Mouse (Mus musculus) layer of hippocampus, adult 8-10 months (tissue): ENCODE results near the gene Klhl29. TPM values are rescaled to one million over a fixed set of nuclear protein-coding genes. Genes with fewer than 3 reads are reported as not detected.
"Not testable (repeated sequence)": the region's sequence is repeated elsewhere in the genome, so short reads cannot be mapped to it uniquely, and the experiment has no call there.

Experiments
- DNase-seq, 2 experiments: peaks; one replicate each; pipeline ENCODE4 v3.0.0; 2022; ENCODE audit warnings: low spot score in 2 of 2
- total RNA-seq, 4 experiments: library from RNA; stranded (reverse); gene quantifications; 2 replicates each; pipeline ENCODE4 v1.2.4; 2022

Klhl29 gene
- total RNA-seq, 4 experiments from 2014 or later = 28.5 to 41.3 (median 33.1) TPM

DNA sequence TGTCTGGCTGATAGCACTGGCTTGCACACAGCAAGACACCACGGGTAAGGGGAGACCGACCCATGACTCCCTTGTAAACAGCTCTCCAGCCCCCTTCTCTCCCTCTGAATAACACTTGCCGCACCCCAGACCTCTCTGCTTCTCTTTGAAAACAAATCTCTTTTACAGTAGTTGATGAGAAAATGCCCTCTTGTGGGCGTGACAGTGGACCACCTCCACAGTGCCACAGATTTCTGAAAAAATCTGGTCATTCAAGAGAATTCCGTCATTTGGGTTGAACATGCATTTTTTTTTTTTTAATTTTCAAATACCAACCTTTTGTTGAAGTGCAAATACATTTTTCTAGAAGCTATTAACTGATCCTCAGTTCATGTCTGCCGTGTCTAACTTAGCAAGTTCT is 17.0 kb downstream of the Klhl29 start:
- no peak for DNase-seq

DNA sequence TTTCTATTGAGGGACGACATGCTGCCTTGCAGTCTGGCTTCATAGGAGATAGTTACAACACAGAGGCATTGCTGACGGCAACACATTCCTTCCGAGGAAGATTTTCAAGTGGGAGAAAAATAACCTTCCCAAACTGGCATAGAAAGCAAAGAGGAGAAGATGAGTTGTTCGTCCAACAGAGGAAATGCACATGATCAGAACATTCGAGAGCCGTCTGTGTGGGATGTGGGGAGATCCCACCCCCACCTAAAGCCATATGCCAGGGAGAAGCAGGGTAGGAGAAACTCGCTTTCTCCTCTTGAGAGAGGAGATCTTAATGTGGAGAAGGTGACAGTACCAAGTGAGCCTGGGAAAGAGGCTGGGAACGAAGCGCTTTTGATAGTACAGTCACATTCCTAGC is 22.1 kb downstream of the Klhl29 start:
- DNase-seq = no peak

DNA sequence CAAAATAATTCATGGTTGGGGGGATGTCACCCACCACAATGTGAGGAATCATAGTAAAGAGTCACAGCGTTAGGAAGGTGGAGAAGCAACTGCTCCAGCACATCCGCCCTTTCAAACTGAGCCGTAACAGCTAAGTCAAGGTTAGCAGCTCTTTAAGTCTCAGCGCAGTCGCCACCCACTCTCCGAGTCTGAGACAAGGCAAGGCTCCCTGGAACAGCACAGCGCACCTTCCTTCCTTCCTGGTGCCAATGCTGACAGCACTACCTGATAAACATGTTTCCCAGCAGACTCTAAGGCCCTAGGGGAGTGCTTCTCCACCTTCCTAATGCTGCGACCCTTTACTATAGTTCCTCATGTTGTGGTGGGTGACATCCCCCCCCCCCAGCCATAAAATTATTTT is 22.7 kb downstream of the Klhl29 start:
- DNase-seq = no peak

DNA sequence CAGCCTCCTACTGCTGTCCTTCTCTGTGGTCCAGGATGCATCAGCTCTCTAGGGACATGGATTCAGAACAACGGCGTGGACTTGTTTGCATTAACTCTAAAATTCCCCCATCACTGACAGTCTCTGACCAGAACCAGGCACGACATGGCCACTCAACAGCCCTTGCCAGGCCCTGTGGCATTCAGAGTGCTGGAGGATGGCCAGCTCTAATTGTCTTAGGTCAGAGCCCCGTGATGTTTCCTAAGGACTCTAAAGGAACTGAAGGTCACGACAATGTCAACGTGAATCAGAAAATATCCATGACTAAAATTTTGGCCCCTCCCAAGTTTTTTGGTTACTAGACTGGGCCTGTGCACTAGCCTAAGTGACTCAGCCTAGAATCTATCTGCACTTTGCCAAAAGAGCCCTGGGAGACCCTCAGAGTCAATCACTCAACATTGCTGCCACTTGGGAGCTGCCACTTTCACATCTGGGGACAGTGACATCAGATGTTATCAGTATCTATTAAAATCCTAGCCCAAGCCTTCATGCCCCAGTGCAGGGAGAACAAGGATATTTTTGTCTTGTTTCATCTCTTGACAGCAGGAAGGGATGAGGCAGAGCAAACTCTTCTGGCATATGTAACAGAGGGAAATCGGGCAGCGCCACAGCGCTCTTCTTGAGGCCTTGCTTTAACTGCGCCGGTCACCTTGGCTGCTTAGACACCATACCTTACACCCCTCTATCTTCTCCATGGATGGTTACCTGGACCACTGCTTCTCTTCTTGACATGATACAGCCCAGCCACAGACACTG is 24.8 kb downstream of the Klhl29 start:
- no peak for DNase-seq

DNA sequence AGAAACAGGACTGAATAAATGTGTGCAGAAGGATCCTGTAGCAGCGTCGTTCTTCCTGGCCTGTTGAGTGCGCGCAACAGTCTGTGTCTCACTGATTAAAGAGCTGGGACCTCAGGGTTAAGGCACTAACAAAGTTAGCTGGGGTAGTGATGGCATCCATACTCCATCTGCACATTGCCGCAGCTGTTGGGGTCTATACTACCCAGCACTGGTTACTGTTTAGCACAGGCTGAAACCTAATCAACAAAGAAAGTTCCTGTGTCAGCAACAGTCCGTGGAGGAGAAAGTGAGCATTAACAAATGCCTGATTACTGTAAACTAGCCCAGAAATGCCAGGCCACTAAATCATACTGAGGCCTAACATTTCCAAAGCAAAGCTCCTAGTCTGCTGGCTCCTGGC is 30.4 kb downstream of the Klhl29 start:
- no peak for DNase-seq

DNA sequence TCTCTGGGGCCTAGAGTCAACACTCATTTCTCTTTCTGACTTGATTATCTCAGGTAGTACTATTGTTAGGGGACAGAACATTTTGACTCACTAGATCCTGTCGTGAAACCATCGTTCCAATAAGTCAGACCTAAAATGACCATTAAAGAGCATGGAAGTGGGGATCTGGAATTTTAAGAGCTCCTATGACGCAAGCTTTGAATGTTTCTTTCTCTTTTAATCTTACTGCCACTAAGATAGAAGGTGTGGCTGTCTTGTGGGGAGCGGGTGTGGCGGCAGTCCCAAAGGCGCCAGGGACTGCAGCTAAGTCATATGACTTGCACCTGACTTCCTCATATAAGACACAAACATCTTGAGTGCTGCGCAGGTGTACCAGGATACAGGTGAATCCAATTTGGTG is 31.0 kb downstream of the Klhl29 start:
- DNase-seq = not testable (repeated sequence)

DNA sequence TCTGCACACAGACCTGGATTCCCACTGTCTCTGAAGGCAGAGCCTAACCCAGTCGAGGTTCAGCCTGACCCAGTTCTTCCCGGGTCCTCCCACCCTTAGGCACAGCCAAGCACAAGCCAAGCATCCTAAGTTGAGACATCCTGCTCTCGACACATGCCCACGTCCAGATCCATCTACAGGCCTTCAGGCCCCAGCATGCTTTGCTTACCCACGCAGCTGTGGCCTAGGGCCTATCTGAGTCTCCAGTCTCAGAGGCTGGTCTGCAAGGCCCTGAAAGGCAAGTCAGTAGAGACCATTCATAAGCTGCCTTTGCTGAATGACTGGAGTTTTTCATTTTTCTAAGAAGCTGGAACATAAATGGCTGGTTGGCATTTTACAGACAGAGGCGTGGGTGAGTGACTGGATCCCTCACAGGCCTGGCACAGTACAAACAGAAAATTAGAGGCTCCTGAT is 35.3 kb downstream of the Klhl29 start:
- DNase-seq = peak in 1 of 2 experiments; percentile 42

DNA sequence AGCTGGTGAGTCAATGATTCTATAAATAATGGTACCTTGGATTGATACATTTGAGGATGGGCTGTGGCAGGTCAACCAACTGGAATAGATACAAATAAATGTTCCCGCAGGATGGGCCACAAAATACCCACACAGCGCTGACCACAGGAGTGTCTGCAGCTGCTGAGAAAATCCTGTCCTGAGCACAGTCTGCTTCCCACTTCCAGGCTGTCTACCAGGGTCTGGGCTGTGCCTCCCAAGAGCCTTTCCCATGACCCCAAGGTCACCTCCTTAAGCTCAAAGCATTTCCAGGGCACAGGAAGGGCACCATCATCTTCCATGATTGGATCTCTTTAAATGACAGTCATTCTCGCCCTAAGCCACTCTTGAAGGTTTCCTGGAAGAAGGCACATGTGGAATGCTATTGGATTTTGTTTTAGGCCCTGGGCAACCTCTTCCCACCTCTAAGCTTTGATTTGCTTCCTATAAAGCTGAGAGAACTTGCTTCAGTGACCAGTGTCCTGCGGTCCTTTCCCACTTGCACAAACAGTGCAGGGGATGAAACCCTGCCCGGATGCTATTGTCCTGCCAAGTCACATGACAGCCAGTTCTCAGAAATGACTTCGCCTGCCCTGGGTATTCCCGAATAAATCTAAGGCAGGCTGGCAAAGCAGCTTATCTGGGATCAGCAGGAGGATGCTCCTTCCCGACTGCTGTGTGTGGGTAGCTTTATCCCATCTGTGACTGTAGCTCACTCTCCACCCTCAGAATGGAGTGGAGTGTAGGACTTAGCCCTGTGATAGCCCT is 38.4 kb downstream of the Klhl29 start:
- no peak for DNase-seq

DNA sequence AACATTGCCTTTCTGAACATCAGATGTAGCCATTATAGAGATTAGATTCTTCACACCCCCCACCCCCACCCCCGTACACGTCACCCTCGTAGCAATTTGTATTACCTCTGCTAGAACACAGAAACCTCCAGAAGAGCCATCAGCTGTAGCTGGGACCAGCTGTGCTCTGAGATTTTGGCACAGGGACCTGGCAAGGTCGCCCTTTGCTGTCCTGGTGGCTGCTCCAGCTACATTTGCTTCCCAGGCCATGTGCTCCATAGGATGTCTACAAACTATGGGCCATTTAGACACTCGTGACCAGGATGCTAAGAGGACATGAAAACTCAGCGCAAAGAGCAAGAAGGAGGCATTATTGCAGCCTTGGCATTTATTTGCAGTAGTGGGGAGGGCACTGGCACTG is 39.2 kb downstream of the Klhl29 start:
- DNase-seq = no peak

DNA sequence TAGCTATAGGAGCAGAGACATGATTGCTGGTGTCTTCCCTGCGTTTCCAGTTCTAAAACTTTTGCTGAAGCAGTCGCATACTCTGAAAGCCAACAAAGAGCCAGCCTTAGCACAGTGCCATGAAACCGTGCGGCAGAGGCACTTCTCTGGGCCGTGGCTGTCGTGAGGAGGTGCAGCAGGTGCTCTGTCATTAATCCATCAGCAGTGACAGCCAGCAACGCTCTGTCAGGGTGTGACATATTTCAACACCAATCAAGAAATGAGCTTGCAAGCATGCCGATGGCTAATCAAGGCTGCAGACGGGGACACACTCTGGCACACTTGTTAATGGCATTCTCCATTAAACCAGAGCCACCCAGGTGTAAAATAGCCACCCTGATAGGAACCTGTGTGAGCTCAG is 40.5 kb downstream of the Klhl29 start:
- no peak for DNase-seq

DNA sequence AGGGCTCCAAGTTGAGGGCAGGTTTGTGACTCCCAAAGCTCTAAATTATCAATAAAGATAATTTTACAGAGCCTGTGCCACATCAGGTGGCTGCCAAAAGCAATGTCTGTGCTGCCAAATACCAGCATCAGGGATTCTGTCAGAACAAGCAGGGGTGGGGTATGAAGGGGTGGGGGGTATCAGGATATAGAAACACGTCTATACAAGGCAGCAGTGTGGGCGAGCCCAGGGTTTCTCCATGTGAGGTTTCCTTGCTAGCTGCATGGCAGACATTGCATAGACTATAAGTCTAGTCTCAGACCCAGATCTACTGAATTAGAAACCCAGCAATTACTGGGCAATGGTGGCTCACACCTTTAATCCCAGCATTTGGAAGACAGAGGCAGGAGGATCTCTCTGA is 41.3 kb downstream of the Klhl29 start:
- DNase-seq = no peak

DNA sequence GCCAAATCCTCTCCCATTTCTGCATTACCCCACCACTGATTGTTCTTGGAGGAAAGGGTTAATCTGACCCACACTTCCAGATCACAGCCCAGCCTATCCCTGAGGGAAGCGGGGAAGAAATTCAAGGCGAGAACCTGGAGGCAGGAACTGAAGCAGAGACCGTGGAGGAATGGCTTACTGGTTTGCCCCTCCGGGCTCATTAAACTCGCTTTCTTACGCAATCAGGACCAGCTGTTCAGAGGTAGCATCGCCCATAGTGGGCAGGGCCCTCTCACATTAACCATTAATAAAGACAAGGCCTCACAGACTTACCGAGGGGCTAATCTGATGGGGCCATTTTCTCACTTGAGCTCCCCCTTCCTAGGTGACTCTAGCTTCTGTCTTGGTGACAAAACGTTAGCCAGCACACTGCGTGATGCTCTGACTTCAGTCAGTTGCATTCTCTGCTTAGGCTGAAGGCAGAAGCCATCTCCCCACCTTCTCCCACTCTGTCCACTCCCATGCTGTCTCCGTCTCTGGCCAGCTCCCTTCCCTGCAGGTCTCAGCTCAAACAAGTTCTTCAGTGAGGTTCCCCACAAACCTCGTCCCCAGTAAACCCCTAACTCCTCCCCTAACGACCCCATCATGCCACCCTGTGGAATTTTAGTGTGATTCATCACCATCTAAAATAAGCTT is 43.5 kb downstream of the Klhl29 start:
- DNase-seq = no peak

DNA sequence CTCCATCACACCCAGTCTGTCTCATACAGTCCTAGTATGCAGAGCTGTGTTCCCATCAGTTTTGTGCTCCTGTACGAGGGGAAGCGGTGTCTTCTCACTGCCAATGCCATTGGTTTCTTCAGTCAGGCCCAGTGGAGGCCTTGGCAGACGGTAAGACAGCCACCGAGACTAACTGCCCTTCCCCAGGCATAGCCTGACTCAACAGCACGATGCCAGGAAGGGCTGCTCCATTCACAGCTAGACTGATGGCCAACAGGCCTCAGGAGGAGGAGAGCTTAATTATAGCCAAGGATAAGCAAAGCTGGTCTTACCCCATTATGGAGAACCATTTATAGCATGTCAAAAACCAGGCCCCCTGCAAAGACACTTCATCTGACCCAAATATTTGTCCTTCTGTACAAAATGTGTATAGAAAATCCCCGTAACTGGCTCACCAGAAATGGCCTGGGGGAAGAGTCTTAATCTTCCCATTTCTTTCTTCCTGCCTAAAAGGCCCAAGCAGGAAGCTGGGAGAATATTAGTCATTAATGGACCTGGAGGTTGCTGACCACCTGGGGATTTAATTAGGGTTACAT is 44.9 kb downstream of the Klhl29 start:
- no peak for DNase-seq

DNA sequence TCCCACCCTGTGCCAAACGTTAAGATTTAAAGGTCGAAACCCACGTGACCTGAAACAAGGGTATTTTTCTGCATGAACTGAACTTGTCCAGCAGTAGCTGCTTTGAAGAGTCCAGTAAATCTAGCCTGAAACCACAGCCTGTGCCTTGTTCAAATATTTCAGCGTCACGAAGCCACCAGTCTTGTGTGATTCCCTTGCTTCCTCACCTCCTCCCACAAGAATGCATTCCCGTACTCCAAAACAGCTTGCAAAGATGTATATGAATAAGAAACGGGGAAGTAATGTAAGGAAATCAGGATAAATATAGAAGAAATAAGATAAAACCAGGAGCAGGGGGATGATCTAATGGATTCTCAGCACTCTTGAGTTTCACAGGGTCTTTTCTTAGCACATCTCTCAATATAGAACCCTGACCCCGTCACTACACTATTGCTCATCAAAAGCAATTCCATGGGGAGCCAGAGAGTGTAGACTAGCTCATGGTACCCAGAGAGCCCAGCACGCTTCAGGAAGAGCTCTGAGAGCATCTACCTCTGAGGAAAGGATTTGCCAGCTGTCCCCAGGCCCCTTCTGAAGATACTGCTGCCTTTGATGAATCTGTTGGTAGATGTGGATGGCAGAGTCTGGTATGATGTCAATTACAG is 52.9 kb downstream of the Klhl29 start:
- no peak for DNase-seq

DNA sequence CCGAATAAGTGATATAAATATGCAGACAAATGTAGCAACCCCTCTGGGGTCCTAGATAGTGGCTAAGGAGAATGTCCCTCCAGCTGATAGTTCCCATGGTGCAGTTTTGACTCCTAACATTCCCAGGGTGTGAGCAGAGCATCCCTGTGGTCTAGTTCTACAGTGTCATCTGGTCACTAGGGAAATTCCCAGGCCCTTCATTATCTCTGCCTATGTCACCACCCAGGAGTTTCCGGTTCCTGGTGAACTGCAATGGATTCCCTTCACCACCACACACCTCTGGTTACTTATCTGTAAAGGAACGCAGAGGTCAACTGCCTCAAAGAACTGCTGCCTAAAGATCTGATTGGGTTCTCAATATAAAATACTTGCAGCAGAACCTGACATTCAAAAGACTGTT is 54.5 kb downstream of the Klhl29 start:
- DNase-seq = no peak

DNA sequence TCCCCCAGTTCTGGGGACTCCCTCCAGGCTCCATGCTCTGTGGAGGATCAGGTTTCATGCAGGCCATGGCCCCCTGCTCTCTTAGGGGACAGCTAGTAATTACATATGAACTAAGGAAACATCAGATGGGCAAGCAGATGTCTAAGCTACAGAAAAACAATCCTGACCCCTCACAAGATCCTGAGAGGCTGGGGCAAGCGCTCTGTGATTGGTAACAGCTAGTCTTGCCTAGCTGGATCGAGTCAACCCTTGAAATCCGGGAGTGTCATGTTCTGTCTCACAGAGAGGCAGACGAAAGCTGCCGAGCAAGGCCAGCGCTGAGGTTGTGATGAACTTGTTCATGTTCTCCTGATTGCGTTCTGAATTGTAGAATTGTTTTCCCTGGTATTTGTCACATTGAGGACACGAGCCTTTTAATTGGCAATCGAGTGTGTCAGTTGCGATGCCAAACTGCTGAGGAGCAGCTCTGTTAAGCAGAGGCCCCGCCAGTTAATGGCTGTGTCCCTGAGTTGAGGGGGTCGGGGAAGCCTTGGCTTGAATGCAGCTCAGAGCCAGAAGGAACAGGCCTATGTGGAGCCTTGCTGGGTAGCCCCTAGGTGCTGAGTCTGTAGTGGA is 56.0 kb downstream of the Klhl29 start:
- no peak for DNase-seq

DNA sequence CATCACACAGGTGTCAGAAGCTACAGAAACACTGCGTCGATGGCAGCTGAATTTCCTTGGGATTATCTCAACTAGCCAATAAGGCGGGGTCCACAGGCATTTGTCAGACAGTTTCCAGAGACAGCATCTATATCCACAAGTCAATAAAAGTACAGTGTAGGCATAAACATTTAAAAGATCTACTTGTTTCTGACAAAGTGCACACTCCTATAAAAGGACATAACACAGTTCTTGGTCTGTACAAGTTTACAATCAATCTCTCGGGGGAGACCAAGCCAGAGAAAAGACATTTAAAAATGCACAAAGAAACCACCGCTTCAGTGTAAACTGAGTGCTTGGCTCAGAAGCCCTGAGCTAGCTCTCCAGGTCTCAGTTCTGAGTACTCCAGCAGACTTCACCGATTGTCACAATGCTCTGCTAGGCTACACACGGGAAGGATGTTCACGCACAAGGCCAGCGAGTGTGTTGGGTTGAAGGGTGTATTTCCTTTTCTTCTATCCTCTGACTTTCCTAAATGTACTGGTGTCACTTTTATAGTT is 59.4 kb downstream of the Klhl29 start:
- DNase-seq = no peak

DNA sequence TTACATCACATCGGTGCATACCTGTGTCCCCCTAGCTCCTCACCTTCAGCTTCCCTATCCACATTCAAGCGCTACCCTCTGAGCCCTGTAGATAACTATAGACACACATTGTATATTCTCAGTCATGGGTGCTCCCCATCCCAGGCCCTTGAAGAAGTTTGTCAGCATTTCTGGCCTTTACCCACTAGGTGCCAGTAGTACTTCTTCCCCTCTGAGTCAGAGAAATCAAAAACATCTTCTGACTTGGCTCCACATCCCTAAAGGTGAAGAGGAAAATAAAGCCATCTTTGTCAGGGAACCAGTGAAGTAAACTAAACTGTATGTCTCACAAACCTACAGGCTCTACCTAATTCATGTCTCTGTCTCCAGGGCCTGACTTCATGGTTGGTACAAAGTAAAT is 67.6 kb downstream of the Klhl29 start:
- no peak for DNase-seq

DNA sequence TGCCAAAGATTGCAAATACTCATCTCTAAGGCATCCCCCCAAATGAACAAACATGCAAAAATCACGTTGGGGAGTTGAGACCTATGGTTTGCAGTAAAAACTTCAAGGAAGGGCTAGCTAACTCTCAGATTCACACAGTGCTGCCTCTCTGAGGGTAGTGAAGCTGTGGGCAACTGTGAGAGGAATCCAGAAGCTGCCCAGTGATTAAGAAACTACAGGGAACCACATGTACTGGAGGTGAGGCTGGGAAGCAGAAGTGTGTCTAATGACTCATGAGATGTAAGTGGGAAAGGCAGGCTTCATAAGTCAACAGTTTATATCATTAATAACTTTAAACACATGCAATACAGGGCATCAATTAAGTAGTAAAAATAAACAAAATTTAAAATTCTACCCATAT is 70.0 kb downstream of the Klhl29 start:
- no peak for DNase-seq

DNA sequence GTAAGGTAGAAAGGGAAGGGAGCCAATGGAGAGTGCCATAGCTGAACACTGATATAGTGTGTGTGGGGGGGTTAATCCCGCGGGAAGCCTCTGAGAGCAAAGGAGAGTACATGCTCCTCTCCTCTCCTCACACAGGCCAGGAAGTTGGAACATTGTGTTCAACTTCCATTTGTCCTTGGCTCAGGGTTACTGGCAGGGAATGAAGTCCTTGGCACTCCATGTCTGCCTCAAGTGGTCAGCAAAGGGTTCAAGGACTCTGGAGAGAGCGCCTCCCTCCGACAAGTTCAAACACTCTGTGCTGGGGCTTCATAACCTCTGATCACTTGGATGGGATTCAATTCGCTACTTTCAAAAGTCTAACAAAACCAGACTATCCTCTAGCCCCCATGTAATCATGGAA is 71.6 kb downstream of the Klhl29 start:
- DNase-seq = no peak

DNA sequence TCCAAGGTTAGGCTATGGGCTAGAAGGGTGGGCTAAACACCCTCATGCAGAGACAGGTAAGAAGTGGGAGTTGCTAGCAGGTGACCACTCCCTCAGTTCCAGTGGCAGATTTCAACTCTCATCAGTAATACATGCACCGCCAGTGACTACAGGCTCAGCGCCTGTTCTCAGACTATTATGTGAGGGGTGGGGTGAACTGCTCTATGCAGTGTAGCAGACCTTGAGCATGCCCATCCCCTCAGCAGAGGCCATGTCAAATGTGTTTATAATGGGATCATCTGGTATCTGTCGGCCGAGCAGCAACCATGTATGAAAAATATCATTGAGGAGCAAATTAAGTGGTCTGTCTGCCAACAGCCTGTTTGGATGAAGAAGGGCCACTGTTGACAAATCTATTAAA is 72.4 kb downstream of the Klhl29 start:
- DNase-seq = no peak
